Mouse (Mus musculus): ENCODE data around the gene Ssbp3.

- no peak for TF ChIP-seq POLR2A (IDR thresholded peaks at IDR 0.05; ENCODE audit: low read depth, low read length)
- no peak for TF ChIP-seq CTCF (IDR thresholded peaks at IDR 0.05; ENCODE audit: borderline replicate concordance, insufficient read depth, low read length)
Observed at GRCm38 (mm10) chr4:106905898-106906297, 4.6 kb upstream of the Ssbp3 start.
